Mouse (Mus musculus) testis, adult 2 months (tissue): ENCODE results near the gene Casp7.

Source experiments
- CTCF ChIP-seq: fragments of 200-500 bp; IDR thresholded peaks from 2 replicates; pipeline ENCODE4 v1.5.1; 2012; ENCODE audit warnings: low read depth, mild to moderate bottlenecking, inconsistent platforms, low read length, moderate library complexity; ENCODE audit not compliant: control insufficient read depth, insufficient read depth, insufficient replicate concordance
- POLR2A ChIP-seq: fragments of 200-500 bp; IDR thresholded peaks from 2 replicates; pipeline ENCODE4 v1.6.1; 2012; ENCODE audit warnings: low read depth, mild to moderate bottlenecking, inconsistent platforms, low read length, moderate library complexity; ENCODE audit not compliant: control insufficient read depth

GRCm38 (mm10) chr19:56387726-56388302 lies 9.1 kb upstream of the Casp7 start:
- no peak for TF ChIP-seq CTCF
- TF ChIP-seq POLR2A: no peak
